Mouse (Mus musculus) hematopoietic stem cell, adult 5-6 weeks (primary cell): ENCODE results near the gene Ralgapa1. TPM values are rescaled to one million over a fixed set of nuclear protein-coding genes. Genes with fewer than 3 reads are reported as not detected.

Source experiments
- ATAC-seq, 2 experiments: fragments of 125-278 bp in 1 of 2; replicated peaks in 1 of 2; 2 replicates each; pipeline ENCODE4 v1.8.0; 2016 to 2017; ENCODE audit warnings: inconsistent platforms in 2 of 2, mild to moderate bottlenecking in 2 of 2, moderate number of reproducible peaks in 2 of 2, low read depth in 1 of 2, moderate TSS enrichment in 1 of 2; ENCODE audit not compliant: low FRiP score in 2 of 2, poor library complexity in 2 of 2, severe bottlenecking in 2 of 2, insufficient read depth in 1 of 2, low TSS enrichment in 1 of 2
- total RNA-seq: library from RNA; stranded (forward); fragments of 172-1452, 232-1000 nt; gene quantifications from 2 replicates; pipeline ENCODE4 v1.2.3, GENCODE M21; 2017

Ralgapa1 gene
- total RNA-seq, result 50.8 and 62.3 TPM in 2 replicates

- ATAC-seq, result peak; percentile 91 to 94
Measured at GRCm38 (mm10) chr12:55820661-55821314, at the start of gene Ralgapa1. Gene Ralgapa1 (minus strand): TSS chr12:55821167.

- peak; percentile 98 for ATAC-seq
Measured at GRCm38 (mm10) chr12:55869622-55870322, 48.8 kb upstream of the Ralgapa1 start.

- no peak for ATAC-seq
Measured at GRCm38 (mm10) chr12:55867738-55868137, 46.8 kb upstream of the Ralgapa1 start.

GRCm38 (mm10) chr12:55860631-55861030, 39.7 kb upstream of the Ralgapa1 start:
- ATAC-seq, result no peak

- no peak for ATAC-seq
Measured at GRCm38 (mm10) chr12:55859409-55860349, 38.7 kb upstream of the Ralgapa1 start.

- peak in 1 of 2 experiments; percentile 20; a peak in 2 of 4 replicates for ATAC-seq
Measured at GRCm38 (mm10) chr12:55850650-55851049, 29.7 kb upstream of the Ralgapa1 start.

- ATAC-seq, result no peak
Measured at GRCm38 (mm10) chr12:55847851-55848250, 26.9 kb upstream of the Ralgapa1 start.

GRCm38 (mm10) chr12:55846741-55847140, 25.8 kb upstream of the Ralgapa1 start:
- ATAC-seq, result peak; percentile 76 to 82; a peak in 3 of 4 replicates

GRCm38 (mm10) chr12:55837495-55837894, 16.5 kb upstream of the Ralgapa1 start:
- ATAC-seq, result no peak

- ATAC-seq, result peak; percentile 99
Measured at GRCm38 (mm10) chr12:55836199-55836951, 15.4 kb upstream of the Ralgapa1 start, which contains the start of gene Brms1l. Gene Brms1l (plus strand): TSS chr12:55836324.

- ATAC-seq, result no peak
Measured at GRCm38 (mm10) chr12:55835857-55836198, 14.9 kb upstream of the Ralgapa1 start.

- no peak for ATAC-seq
Measured at GRCm38 (mm10) chr12:55834891-55835290, 13.9 kb upstream of the Ralgapa1 start.

- ATAC-seq, result no peak
Measured at GRCm38 (mm10) chr12:55833906-55834625, 13.1 kb upstream of the Ralgapa1 start.

GRCm38 (mm10) chr12:55832961-55833360, 12.0 kb upstream of the Ralgapa1 start:
- no peak for ATAC-seq

GRCm38 (mm10) chr12:55831101-55831500, 10.1 kb upstream of the Ralgapa1 start:
- ATAC-seq, result peak; percentile 37 to 67

GRCm38 (mm10) chr12:55825537-55825936, 4.6 kb upstream of the Ralgapa1 start:
- no peak for ATAC-seq
